Mouse (Mus musculus): ENCODE results near the gene Cd300lf.

GRCm38 (mm10) chr11:115164976-115165374 is 31.2 kb upstream of the Cd300lf start:
- TF ChIP-seq CTCF (IDR thresholded peaks at IDR 0.05; ENCODE audit: borderline replicate concordance, insufficient read depth, low read depth, low read length) = no peak
- TF ChIP-seq POLR2A (IDR thresholded peaks at IDR 0.05; ENCODE audit: borderline replicate concordance, insufficient read depth, low read length) = peak; percentile 37; the same call in 1 of the 2 replicates

All from cerebellum, adult 2 months (tissue).